Mouse (Mus musculus) MEL (cell line): Measurements from ENCODE around the gene Gipc3. TPM values are rescaled to one million over a fixed set of nuclear protein-coding genes. Genes with fewer than 3 reads are reported as not detected.

ENCODE experiments used
- DNase-seq: peaks from one replicate; pipeline ENCODE4 v3.0.0; 2011; ENCODE audit warnings: low read depth, low spot score
- H3K27ac ChIP-seq: 2 replicates; pipeline ENCODE4 v1.5.1; 2012; ENCODE audit warnings: low read depth, mild to moderate bottlenecking, control low read depth, low read length, moderate library complexity; ENCODE audit not compliant: control insufficient read depth
- H3K27me3 ChIP-seq, 2 experiments: fragments of 150-350 bp in 1 of 2; sonication (generic) in 1 of 2; 2 replicates each; pipeline ENCODE4 v1.6.1; 2012; ENCODE audit warnings: low read length in 2 of 2, mild to moderate bottlenecking in 2 of 2, improper control_type of control experiment in 1 of 2, moderate library complexity in 1 of 2; ENCODE audit not compliant: insufficient read depth in 2 of 2, control insufficient read depth in 1 of 2
- H3K36me3 ChIP-seq, 2 experiments: 2 replicates each; pipeline ENCODE4 v1.6.1; 2012 to 2014; ENCODE audit warnings: low read length in 2 of 2, improper control_type of control experiment in 1 of 2, inconsistent platforms in 1 of 2, mild to moderate bottlenecking in 1 of 2; ENCODE audit not compliant: insufficient read depth in 2 of 2, control insufficient read depth in 1 of 2
- H3K4me1 ChIP-seq, 2 experiments: fragments of 150-350 bp in 1 of 2; sonication (generic) in 1 of 2; 2 replicates each; pipeline ENCODE4 v1.6.1; 2012; ENCODE audit warnings: low read length in 2 of 2, improper control_type of control experiment in 1 of 2, mild to moderate bottlenecking in 1 of 2; ENCODE audit not compliant: insufficient read depth in 2 of 2, control insufficient read depth in 1 of 2
- H3K4me3 ChIP-seq, 2 experiments: fragments of 150-350 bp in 1 of 2; sonication (generic) in 1 of 2; 2 replicates each; pipeline ENCODE4 v1.5.1; 2012; ENCODE audit warnings: low read depth in 2 of 2, low read length in 2 of 2, mild to moderate bottlenecking in 2 of 2, moderate library complexity in 2 of 2, control low read depth in 1 of 2, improper control_type of control experiment in 1 of 2; ENCODE audit not compliant: control insufficient read depth in 1 of 2, insufficient read depth in 1 of 2
- H3K79me2 ChIP-seq: 2 replicates; pipeline ENCODE4 v1.6.1; 2012; ENCODE audit warnings: mild to moderate bottlenecking, low read length, moderate library complexity; ENCODE audit not compliant: control insufficient read depth, poor library complexity, insufficient read depth
- H3K9ac ChIP-seq: 2 replicates; pipeline ENCODE4 v1.6.1; 2012; ENCODE audit warnings: low read depth, mild to moderate bottlenecking, control low read depth, low read length, moderate library complexity; ENCODE audit not compliant: control insufficient read depth, poor library complexity, severe bottlenecking
- H3K9me3 ChIP-seq: fragments of 150-350 bp; sonication (generic); replicated peaks from 2 replicates; pipeline ENCODE4 v1.6.1; 2012; ENCODE audit warnings: mild to moderate bottlenecking, low read length, improper control_type of control experiment, moderate library complexity; ENCODE audit not compliant: insufficient read depth
- BHLHE40 ChIP-seq: IDR thresholded peaks from 2 replicates; pipeline ENCODE4 v1.6.1; 2012; ENCODE audit warnings: low read depth, mild to moderate bottlenecking, inconsistent platforms, low read length, improper control_type of control experiment, borderline replicate concordance
- CHD1 ChIP-seq: IDR thresholded peaks from 2 replicates; pipeline ENCODE4 v1.6.1; 2012; ENCODE audit warnings: low read depth, mild to moderate bottlenecking, inconsistent platforms, low read length, improper control_type of control experiment
- CHD2 ChIP-seq: IDR thresholded peaks from 2 replicates; pipeline ENCODE4 v1.6.1; 2011; ENCODE audit warnings: low read length, improper control_type of control experiment
- CTCF ChIP-seq, 3 experiments: IDR thresholded peaks in 2 of 3; conservative IDR thresholded peaks in 1 of 3; 2 replicates each; pipeline ENCODE4 v1.5.1; 2011 to 2012; ENCODE audit warnings: low read length in 3 of 3, low read depth in 2 of 3, mild to moderate bottlenecking in 2 of 3, improper control_type of control experiment in 1 of 3, inconsistent platforms in 1 of 3, mixed read lengths in 1 of 3, moderate library complexity in 1 of 3; ENCODE audit not compliant: control insufficient read depth in 1 of 3, insufficient read depth in 1 of 3, poor library complexity in 1 of 3, severe bottlenecking in 1 of 3
- E2F4 ChIP-seq: IDR thresholded peaks from 2 replicates; pipeline ENCODE4 v1.6.1; 2011; ENCODE audit warnings: low read depth, low read length, improper control_type of control experiment, borderline replicate concordance
- ELF1 ChIP-seq: IDR thresholded peaks from 2 replicates; pipeline ENCODE4 v1.6.1; 2014; ENCODE audit warnings: low read depth, mild to moderate bottlenecking, inconsistent platforms, low read length, improper control_type of control experiment, moderate library complexity
- ETS1 ChIP-seq: IDR thresholded peaks from 2 replicates; pipeline ENCODE4 v1.6.1; 2012; ENCODE audit warnings: low read depth, mild to moderate bottlenecking, inconsistent platforms, low read length, improper control_type of control experiment, moderate library complexity
- GABPA ChIP-seq: IDR thresholded peaks from 2 replicates; pipeline ENCODE4 v1.6.1; 2012; ENCODE audit warnings: low read depth, mild to moderate bottlenecking, inconsistent platforms, low read length, improper control_type of control experiment, moderate library complexity
- GATA1 ChIP-seq: IDR thresholded peaks from 2 replicates; pipeline ENCODE4 v1.6.1; 2011; ENCODE audit warnings: low read depth, low read length, improper control_type of control experiment
- HCFC1 ChIP-seq: IDR thresholded peaks from 2 replicates; pipeline ENCODE4 v1.6.1; 2012; ENCODE audit warnings: low read depth, mild to moderate bottlenecking, inconsistent platforms, low read length, improper control_type of control experiment, moderate library complexity
- JUND ChIP-seq: IDR thresholded peaks from 2 replicates; pipeline ENCODE4 v1.6.1; 2011; ENCODE audit warnings: low read depth, mild to moderate bottlenecking, improper control_type of control experiment, low read length
- KAT2A ChIP-seq: conservative IDR thresholded peaks from 2 replicates; pipeline ENCODE4 v1.6.1; 2012; ENCODE audit warnings: low read depth, low read length, improper control_type of control experiment, inconsistent platforms
- MAFK ChIP-seq: IDR thresholded peaks from 2 replicates; pipeline ENCODE4 v1.6.1; 2011; ENCODE audit warnings: low read depth, mild to moderate bottlenecking, low read length, improper control_type of control experiment, borderline replicate concordance
- MAX ChIP-seq: IDR thresholded peaks from 2 replicates; pipeline ENCODE4 v1.6.1; 2011; ENCODE audit warnings: low read length, improper control_type of control experiment
- MAZ ChIP-seq: IDR thresholded peaks from 2 replicates; pipeline ENCODE4 v1.6.1; 2012; ENCODE audit warnings: low read depth, mild to moderate bottlenecking, inconsistent platforms, low read length, improper control_type of control experiment
- MEF2A ChIP-seq: IDR thresholded peaks from 2 replicates; pipeline ENCODE4 v1.6.1; 2014; ENCODE audit warnings: low read depth, mild to moderate bottlenecking, inconsistent platforms, low read length, improper control_type of control experiment; ENCODE audit not compliant: poor library complexity, insufficient replicate concordance, severe bottlenecking; ENCODE audit errors: extremely low read depth
- MXI1 ChIP-seq: IDR thresholded peaks from 2 replicates; pipeline ENCODE4 v1.6.1; 2011; ENCODE audit warnings: mild to moderate bottlenecking, low read depth, low read length, improper control_type of control experiment
- MYB ChIP-seq: IDR thresholded peaks from 2 replicates; pipeline ENCODE4 v1.6.1; 2011; ENCODE audit warnings: mild to moderate bottlenecking, low read depth, low read length, improper control_type of control experiment
- MYC ChIP-seq: IDR thresholded peaks from 2 replicates; pipeline ENCODE4 v1.6.1; 2011; ENCODE audit warnings: low read depth, mild to moderate bottlenecking, low read length, improper control_type of control experiment, moderate library complexity
- NELFE ChIP-seq: IDR thresholded peaks from 2 replicates; pipeline ENCODE4 v1.6.1; 2011; ENCODE audit warnings: low read depth, low read length, improper control_type of control experiment
- NRF1 ChIP-seq: IDR thresholded peaks from 2 replicates; pipeline ENCODE4 v1.6.1; 2014; ENCODE audit warnings: low read depth, mild to moderate bottlenecking, inconsistent platforms, low read length, improper control_type of control experiment, moderate library complexity; ENCODE audit not compliant: poor library complexity, insufficient read depth, severe bottlenecking
- POLR2A ChIP-seq, 2 experiments: IDR thresholded peaks; 2 replicates each; pipeline ENCODE4 v1.6.1; 2011 to 2012; ENCODE audit warnings: low read length in 2 of 2, mild to moderate bottlenecking in 2 of 2, control low read depth in 1 of 2, improper control_type of control experiment in 1 of 2, low read depth in 1 of 2, moderate library complexity in 1 of 2; ENCODE audit not compliant: control insufficient read depth in 1 of 2, insufficient read depth in 1 of 2, poor library complexity in 1 of 2
- POLR2AphosphoS2 ChIP-seq: IDR thresholded peaks from 2 replicates; pipeline ENCODE4 v1.6.1; 2011; ENCODE audit warnings: low read length, improper control_type of control experiment
- POLR2AphosphoS5 ChIP-seq: IDR thresholded peaks from 2 replicates; pipeline ENCODE4 v1.6.1; 2012; ENCODE audit warnings: low read depth, borderline replicate concordance, mild to moderate bottlenecking, inconsistent platforms, low read length, moderate library complexity, mixed read lengths
- RAD21 ChIP-seq: IDR thresholded peaks from 2 replicates; pipeline ENCODE4 v1.6.1; 2011; ENCODE audit warnings: mild to moderate bottlenecking, low read depth, low read length, improper control_type of control experiment
- RCOR1 ChIP-seq: IDR thresholded peaks from 2 replicates; pipeline ENCODE4 v1.6.1; 2012; ENCODE audit warnings: low read depth, mild to moderate bottlenecking, inconsistent platforms, low read length, improper control_type of control experiment
- SIN3A ChIP-seq: IDR thresholded peaks from 2 replicates; pipeline ENCODE4 v1.6.1; 2012; ENCODE audit warnings: low read length, improper control_type of control experiment, inconsistent platforms
- SMC3 ChIP-seq: IDR thresholded peaks from 2 replicates; pipeline ENCODE4 v1.6.1; 2011; ENCODE audit warnings: low read depth, low read length, improper control_type of control experiment
- TAL1 ChIP-seq: IDR thresholded peaks from 2 replicates; pipeline ENCODE4 v1.6.1; 2012; ENCODE audit warnings: mild to moderate bottlenecking, inconsistent platforms, low read length, moderate library complexity, mixed read lengths
- TBP ChIP-seq: IDR thresholded peaks from 2 replicates; pipeline ENCODE4 v1.8.0; 2011; ENCODE audit warnings: low read depth, low read length, improper control_type of control experiment
- UBTF ChIP-seq: IDR thresholded peaks from 2 replicates; pipeline ENCODE4 v1.6.1; 2012; ENCODE audit warnings: low read depth, mild to moderate bottlenecking, inconsistent platforms, low read length, improper control_type of control experiment, moderate library complexity, borderline replicate concordance; ENCODE audit not compliant: insufficient read depth
- USF1 ChIP-seq: IDR thresholded peaks from 2 replicates; pipeline ENCODE4 v1.6.1; 2014; ENCODE audit warnings: low read depth, mild to moderate bottlenecking, inconsistent platforms, low read length, improper control_type of control experiment, moderate library complexity
- USF2 ChIP-seq, 2 experiments: IDR thresholded peaks; 2 replicates each; pipeline ENCODE4 v1.6.1; 2011 to 2012; ENCODE audit warnings: improper control_type of control experiment in 2 of 2, low read length in 2 of 2, borderline replicate concordance in 1 of 2, inconsistent platforms in 1 of 2, low read depth in 1 of 2, mild to moderate bottlenecking in 1 of 2; ENCODE audit not compliant: insufficient read depth in 1 of 2
- ZC3H11A ChIP-seq: IDR thresholded peaks from 2 replicates; pipeline ENCODE4 v1.6.1; 2012; ENCODE audit warnings: low read depth, mild to moderate bottlenecking, inconsistent platforms, low read length, improper control_type of control experiment
- ZKSCAN1 ChIP-seq: IDR thresholded peaks from 2 replicates; pipeline ENCODE4 v1.6.1; 2012; ENCODE audit warnings: low read depth, mild to moderate bottlenecking, inconsistent platforms, low read length, improper control_type of control experiment, moderate library complexity
- ZMIZ1 ChIP-seq: IDR thresholded peaks from 2 replicates; pipeline ENCODE4 v1.6.1; 2012; ENCODE audit warnings: low read depth, mild to moderate bottlenecking, inconsistent platforms, low read length, improper control_type of control experiment, moderate library complexity
- ZNF384 ChIP-seq: IDR thresholded peaks from 2 replicates; pipeline ENCODE4 v1.6.1; 2012; ENCODE audit warnings: low read depth, mild to moderate bottlenecking, inconsistent platforms, low read length, improper control_type of control experiment
- polyA plus RNA-seq, 2 experiments: library from polyadenylated mRNA; stranded (reverse) in 1 of 2; unstranded in 1 of 2; fragments of >175 nt in 1 of 2; fragments of >200 nt in 1 of 2; gene quantifications; 2 replicates each; pipeline versions ENCODE4 v1.2.1 to v1.2.4; 2012; ENCODE audit warnings: low replicate concordance in 2 of 2, low read depth in 1 of 2; ENCODE audit not compliant: insufficient read length in 2 of 2, insufficient read depth in 1 of 2, missing spikeins in 1 of 2
- total RNA-seq: library from RNA; depleted of rRNA; stranded (reverse); fragments of 300-350 nt; gene quantifications from 2 replicates; pipeline ENCODE4 v1.2.3, GENCODE M21; 2012

Gene Gipc3
- total and polyA plus RNA-seq, 3 experiments: not detected

DNA sequence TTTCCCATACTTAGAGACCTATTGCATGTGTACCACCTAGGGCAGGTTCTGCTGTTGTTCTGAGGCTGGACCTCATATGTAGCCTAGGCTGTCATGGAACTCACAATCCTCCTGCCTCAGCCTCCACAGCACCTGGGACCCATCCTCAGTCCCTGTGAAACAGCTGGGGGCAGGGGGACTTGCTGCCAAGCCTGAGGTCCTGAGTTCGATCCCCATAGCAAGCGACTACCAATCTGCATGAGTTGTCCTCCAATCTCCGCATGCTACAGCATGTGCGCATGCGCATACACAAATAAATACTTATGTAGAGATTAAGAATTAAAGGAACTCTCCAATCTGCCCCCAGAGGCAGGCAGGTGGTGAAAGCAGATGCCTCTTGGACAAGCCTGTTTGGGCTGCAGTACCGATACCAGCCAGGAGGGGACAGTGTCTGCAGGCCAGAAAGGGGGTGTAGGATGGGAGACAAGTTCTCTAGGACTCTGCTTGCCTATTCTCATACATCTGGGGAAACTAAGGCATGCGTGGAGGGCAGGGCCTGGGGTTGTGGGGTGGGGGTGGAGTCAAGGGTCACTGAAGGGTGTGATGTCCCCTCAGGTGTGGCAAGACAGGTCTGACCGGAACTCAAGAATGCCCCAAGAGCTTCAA, 55.4 kb downstream of the Gipc3 start:
- no peaks in the 10 kb centered on the region for H3K9me3 ChIP-seq
- peak; percentile 83 for DNase-seq
- H3K4me3 ChIP-seq: no peak overlapping the region
- peaks cover 0 to 16% of the 10 kb centered on the region in 2 experiments; a peak in 2 of 4 replicates for H3K36me3 ChIP-seq
- H3K79me2 ChIP-seq: no peaks in the 10 kb centered on the region
- no peak overlapping the region for H3K9ac ChIP-seq
- no peaks in the 10 kb centered on the region for H3K27me3 ChIP-seq
- no peak overlapping the region for H3K27ac ChIP-seq
- H3K4me1 ChIP-seq: peaks cover 9 to 21% of the 10 kb centered on the region in 2 experiments
- TF ChIP-seq MAZ: no peak
- no peak for TF ChIP-seq HCFC1
- no peak for TF ChIP-seq MAFK
- TF ChIP-seq GATA1: no peak
- TF ChIP-seq POLR2AphosphoS5: no peak
- TF ChIP-seq USF2 (IDR thresholded peaks at IDR 0.05; ENCODE audit: borderline replicate concordance in 1 of 2, insufficient read depth in 1 of 2, low read depth in 1 of 2, low read length in 2 of 2): no peak
- no peak for TF ChIP-seq E2F4
- no peak for TF ChIP-seq JUND
- TF ChIP-seq RAD21: peak; percentile 54
- no peak for TF ChIP-seq ELF1
- TF ChIP-seq MAX: no peak
- TF ChIP-seq CHD2: no peak
- no peak for TF ChIP-seq TBP
- TF ChIP-seq RCOR1: peak; percentile 38; the same call in 1 of the 2 replicates
- TF ChIP-seq CTCF (IDR thresholded peaks at IDR 0.05 in 2 of 3, conservative IDR thresholded peaks at IDR 0.05 in 1 of 3; ENCODE audit: control insufficient read depth in 1 of 3, insufficient read depth in 1 of 3, low read depth in 2 of 3, low read length in 3 of 3, poor library complexity in 1 of 3, severe bottlenecking in 1 of 3): peak; percentile 86 to 100 (median 87)
- no peak for TF ChIP-seq MYB
- peak; percentile 25; the same call in 1 of the 2 replicates for TF ChIP-seq TAL1
- TF ChIP-seq NELFE: no peak
- no peak for TF ChIP-seq KAT2A
- TF ChIP-seq POLR2AphosphoS2: no peak
- TF ChIP-seq ZKSCAN1: no peak
- no peak for TF ChIP-seq CHD1
- TF ChIP-seq ZNF384: no peak
- no peak; the same call in 1 of the 2 replicates for TF ChIP-seq BHLHE40
- peak; percentile 57 for TF ChIP-seq SMC3
- TF ChIP-seq GABPA: no peak
- TF ChIP-seq MEF2A: no peak
- no peak for TF ChIP-seq USF1
- TF ChIP-seq MYC: no peak
- no peak for TF ChIP-seq POLR2A (IDR thresholded peaks at IDR 0.05; ENCODE audit: control insufficient read depth in 1 of 2, insufficient read depth in 1 of 2, low read depth in 1 of 2, low read length in 2 of 2, poor library complexity in 1 of 2)
- TF ChIP-seq SIN3A: no peak; the same call in 1 of the 2 replicates
- no peak for TF ChIP-seq ZMIZ1
- TF ChIP-seq UBTF: no peak
- peak; percentile 47; the same call in 1 of the 2 replicates for TF ChIP-seq NRF1
- TF ChIP-seq ZC3H11A: peak; percentile 14; the same call in 1 of the 2 replicates
- no peak for TF ChIP-seq MXI1
- TF ChIP-seq ETS1: no peak
